Mouse (Mus musculus): ENCODE measurements around the gene Ramac. TPM values are rescaled to one million over a fixed set of nuclear protein-coding genes. Genes with fewer than 3 reads are reported as not detected.
A peak's percentile ranks its signal among the peaks of the same experiment; 100 is the strongest.

Ramac gene
- polyA plus RNA-seq (2015; fragmentation: Nextera tagmentation; extraction: Ambion mirVana): 135 and 145 TPM in 2 replicates

DNA sequence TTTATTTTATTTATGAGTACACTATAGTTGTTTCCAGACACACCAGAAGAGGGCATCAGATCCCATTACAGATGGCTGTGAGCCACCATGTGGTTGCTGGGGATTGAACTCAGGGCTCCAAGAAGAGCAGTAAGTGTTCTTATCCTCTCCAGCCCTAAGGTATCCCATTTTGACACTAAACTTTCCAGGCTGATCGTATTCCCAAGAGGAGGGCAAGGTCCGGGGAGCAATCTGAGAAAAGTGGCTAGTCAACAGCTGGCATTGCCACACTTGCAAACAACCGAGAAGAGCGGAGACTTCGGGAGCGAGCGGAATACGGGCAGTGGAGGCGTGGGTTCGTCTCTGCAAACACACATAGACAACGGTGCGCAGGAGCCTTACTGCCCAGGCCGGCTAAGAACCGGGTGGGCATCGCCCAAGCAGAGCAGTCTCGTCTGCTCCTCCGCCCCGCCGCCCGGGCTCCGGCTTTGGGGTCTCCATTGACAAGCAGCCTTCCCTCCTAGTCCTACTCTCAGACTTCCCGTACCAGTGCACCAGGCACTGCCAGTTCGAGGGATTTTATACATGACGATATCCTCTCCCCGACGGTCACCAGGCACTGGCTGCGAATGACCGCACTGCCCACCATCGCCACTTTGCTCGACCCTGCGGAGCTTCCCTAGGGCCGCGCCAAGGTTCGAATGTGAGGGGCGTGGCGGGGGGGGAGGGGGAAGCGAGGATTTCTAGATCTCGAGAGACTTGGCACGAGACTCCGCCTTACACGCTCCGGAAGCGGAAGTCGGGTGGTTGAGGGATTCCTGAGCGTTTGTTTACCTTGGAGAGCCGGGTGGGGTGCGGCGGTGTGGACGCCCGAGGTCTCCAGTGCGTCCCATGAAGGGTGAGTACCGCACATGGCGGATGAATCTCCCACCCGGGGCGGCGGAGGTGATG lies at the start of gene Ramac:
Ramac (plus strand) TSS at position 746 of the 930 bp plus-strand sequence.
- Histone ChIP-seq H3K27me3 (replicated peaks; ENCODE audit: control insufficient read depth, insufficient read depth, low read length) (no peaks in the 10 kb centered on the region), H3K4me3 (ENCODE audit: low read length) (peak within 1 kb of the TSS; percentile 98), H3K9me3 (ENCODE audit: control insufficient read depth, low read length) (no peaks in the 10 kb centered on the region), H3K4me1 (ENCODE audit: control insufficient read depth, insufficient read depth, low read depth, low read length) (peaks cover 9% of the 10 kb centered on the region), H3K4me2 (ENCODE audit: low read length) (peak within 1 kb of the TSS; percentile 95), H3K9ac (ENCODE audit: low read depth, low read length) (peak within 1 kb of the TSS; percentile 78), H3K36me3 (ENCODE audit: control insufficient read depth, insufficient read depth, low read length) (no peaks in the 10 kb centered on the region), H3K27ac (ENCODE audit: low read depth, low read length) (peak within 1 kb of the TSS; percentile 70)
- ATAC-seq: peak; percentile 97
- under 1% methylated on average over 54 of the region's 56 CpGs for WGBS

DNA sequence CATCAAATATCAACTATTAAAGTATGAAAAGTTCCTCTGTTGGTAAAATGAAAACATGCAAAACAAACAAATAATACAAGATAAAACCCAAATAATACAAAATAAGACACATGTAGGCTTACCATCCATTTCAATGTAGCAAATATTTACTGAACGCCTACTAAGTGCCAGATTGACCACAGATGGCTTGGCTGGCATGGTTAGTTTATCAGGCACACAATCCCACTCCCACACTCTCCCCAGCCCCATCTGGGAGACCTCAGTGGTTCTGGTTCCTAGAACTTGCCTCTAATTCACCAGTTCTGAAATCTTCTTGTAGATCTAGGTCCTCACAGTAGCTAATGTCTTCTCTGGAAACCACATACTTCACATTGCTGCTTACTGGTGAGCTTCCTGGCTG lies 44.1 kb upstream of the Ramac start:
- H3K9me3 ChIP-seq (ENCODE audit: control insufficient read depth, low read length): no peaks in the 10 kb centered on the region
- H3K27ac ChIP-seq (ENCODE audit: low read depth, low read length): no peak overlapping the region
- 83% methylated on average over 1 of the region's 1 CpGs for WGBS
- no peaks in the 10 kb centered on the region for H3K36me3 ChIP-seq (ENCODE audit: control insufficient read depth, insufficient read depth, low read length)
- no peaks in the 10 kb centered on the region for H3K27me3 ChIP-seq (replicated peaks; ENCODE audit: control insufficient read depth, insufficient read depth, low read length)
- H3K4me2 ChIP-seq (ENCODE audit: low read length): no peak overlapping the region
- no peak for ATAC-seq
- no peaks in the 10 kb centered on the region for H3K4me1 ChIP-seq (ENCODE audit: control insufficient read depth, insufficient read depth, low read depth, low read length)
- no peak overlapping the region for H3K4me3 ChIP-seq (ENCODE audit: low read length)
- H3K9ac ChIP-seq (ENCODE audit: low read depth, low read length): no peak overlapping the region

DNA sequence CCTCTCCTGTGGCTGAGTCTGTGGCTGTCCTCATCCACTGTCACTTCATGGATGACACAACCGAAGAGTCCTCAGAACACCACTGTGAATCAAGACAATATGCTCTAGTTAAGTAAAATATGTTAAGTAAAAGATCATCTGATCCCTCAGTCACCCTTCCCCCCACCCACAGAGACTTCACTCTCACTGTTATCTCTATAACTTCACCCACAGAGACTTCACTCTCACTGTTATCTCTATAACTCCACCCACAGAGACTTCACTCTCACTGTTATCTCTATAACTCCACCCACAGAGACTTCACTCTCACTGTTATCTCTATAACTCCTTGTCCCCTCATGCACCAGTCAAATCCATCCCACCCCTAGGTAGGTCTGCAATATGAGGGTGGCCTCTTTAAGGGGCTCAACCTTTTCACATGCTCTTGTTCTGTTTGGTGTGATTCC lies 43.5 kb upstream of the Ramac start:
- H3K4me1 ChIP-seq (ENCODE audit: control insufficient read depth, insufficient read depth, low read depth, low read length): no peaks in the 10 kb centered on the region
- no peak overlapping the region for H3K27ac ChIP-seq (ENCODE audit: low read depth, low read length)
- H3K9me3 ChIP-seq (ENCODE audit: control insufficient read depth, low read length): no peaks in the 10 kb centered on the region
- WGBS: 77% methylated on average over 1 of the region's 1 CpGs
- H3K4me3 ChIP-seq (ENCODE audit: low read length): no peak overlapping the region
- H3K36me3 ChIP-seq (ENCODE audit: control insufficient read depth, insufficient read depth, low read length): no peaks in the 10 kb centered on the region
- H3K9ac ChIP-seq (ENCODE audit: low read depth, low read length): no peak overlapping the region
- ATAC-seq: no peak
- H3K4me2 ChIP-seq (ENCODE audit: low read length): no peak overlapping the region
- no peaks in the 10 kb centered on the region for H3K27me3 ChIP-seq (replicated peaks; ENCODE audit: control insufficient read depth, insufficient read depth, low read length)

DNA sequence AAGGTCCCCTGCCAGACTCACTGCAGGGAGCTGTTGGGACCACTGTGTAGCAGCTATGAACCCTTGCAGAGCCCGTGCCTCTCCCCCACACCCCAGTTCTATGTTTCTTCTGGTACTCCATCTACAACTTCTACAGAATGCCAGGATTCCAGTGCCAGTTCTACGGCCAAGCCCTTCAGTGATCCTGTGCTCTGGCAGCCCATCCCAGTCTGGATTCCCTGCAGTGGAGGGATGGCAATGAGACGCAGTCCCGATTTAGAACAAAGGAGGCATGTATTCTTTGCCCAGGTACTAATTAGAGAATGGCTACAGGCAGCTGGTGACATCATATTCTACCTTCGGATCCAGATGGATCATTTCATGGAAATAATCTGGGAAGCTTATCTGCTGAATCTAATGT lies 41.5 kb upstream of the Ramac start:
- H3K27me3 ChIP-seq (replicated peaks; ENCODE audit: control insufficient read depth, insufficient read depth, low read length): no peaks in the 10 kb centered on the region
- H3K9me3 ChIP-seq (ENCODE audit: control insufficient read depth, low read length): no peaks in the 10 kb centered on the region
- H3K4me1 ChIP-seq (ENCODE audit: control insufficient read depth, insufficient read depth, low read depth, low read length): no peaks in the 10 kb centered on the region
- WGBS: 58% methylated on average over 5 of the region's 5 CpGs
- no peak overlapping the region for H3K27ac ChIP-seq (ENCODE audit: low read depth, low read length)
- ATAC-seq: no peak
- H3K9ac ChIP-seq (ENCODE audit: low read depth, low read length): no peak overlapping the region
- no peak overlapping the region for H3K4me2 ChIP-seq (ENCODE audit: low read length)
- H3K4me3 ChIP-seq (ENCODE audit: low read length): no peak overlapping the region
- no peaks in the 10 kb centered on the region for H3K36me3 ChIP-seq (ENCODE audit: control insufficient read depth, insufficient read depth, low read length)

DNA sequence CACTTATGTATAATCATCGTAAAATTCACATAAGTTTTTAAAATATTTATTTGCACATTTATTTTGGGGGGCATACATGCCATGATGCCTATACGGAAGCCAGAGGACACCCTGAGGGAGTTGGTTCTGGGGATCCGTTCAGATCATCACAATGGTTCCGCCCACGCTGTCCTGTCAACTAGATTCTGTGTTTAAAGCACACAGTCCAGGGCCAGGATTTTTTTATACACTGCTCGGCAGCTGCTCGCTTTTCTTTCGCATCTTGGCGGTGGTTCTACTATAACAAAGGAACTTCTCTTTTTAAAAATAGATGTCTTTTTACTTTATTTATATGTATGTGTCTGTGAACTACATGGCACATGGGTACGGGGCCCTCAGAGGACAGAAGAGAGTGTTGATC lies 38.9 kb upstream of the Ramac start:
- no peak for ATAC-seq
- H3K27ac ChIP-seq (ENCODE audit: low read depth, low read length): no peak overlapping the region
- no peak overlapping the region for H3K4me3 ChIP-seq (ENCODE audit: low read length)
- 92% methylated on average over 10 of the region's 10 CpGs for WGBS
- no peaks in the 10 kb centered on the region for H3K27me3 ChIP-seq (replicated peaks; ENCODE audit: control insufficient read depth, insufficient read depth, low read length)
- H3K4me1 ChIP-seq (ENCODE audit: control insufficient read depth, insufficient read depth, low read depth, low read length): no peaks in the 10 kb centered on the region
- H3K9me3 ChIP-seq (ENCODE audit: control insufficient read depth, low read length): no peaks in the 10 kb centered on the region
- H3K9ac ChIP-seq (ENCODE audit: low read depth, low read length): no peak overlapping the region
- no peak overlapping the region for H3K4me2 ChIP-seq (ENCODE audit: low read length)
- H3K36me3 ChIP-seq (ENCODE audit: control insufficient read depth, insufficient read depth, low read length): no peaks in the 10 kb centered on the region

DNA sequence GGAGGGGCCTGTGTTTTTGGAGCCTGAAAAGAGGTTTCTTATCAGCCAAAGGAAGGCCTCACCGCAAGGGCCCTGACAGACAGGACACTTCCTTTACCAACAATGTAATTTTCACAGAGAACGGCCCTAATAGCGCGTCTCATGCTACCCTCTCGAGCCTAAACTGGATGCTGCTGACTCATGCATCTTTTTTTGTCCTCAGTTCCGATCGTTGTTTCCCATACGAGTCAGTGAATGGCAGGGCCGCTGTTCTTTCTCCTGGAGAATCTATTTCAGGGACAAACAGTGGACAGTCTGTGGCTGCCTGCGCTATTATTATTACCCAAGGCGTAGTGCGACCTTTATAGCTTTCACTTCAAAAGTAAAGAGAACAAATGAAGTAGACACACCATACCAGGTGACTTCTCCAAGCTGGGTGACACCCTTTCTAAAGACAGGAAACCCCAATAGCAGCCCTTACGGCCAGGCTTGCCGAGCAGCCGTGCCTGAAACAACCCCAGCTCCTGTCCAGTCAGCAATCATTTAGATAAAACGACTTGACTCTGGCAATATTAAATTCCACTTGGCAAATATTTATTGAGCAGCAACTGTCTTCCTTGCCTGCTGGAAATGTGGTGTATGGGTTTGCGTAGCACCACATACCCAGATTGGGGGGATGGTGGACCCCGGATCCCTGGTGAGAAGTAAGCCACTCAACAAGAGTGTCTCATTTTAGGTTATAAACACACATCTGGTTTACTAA lies 36.6 kb upstream of the Ramac start:
- no peak overlapping the region for H3K4me3 ChIP-seq (ENCODE audit: low read length)
- no peaks in the 10 kb centered on the region for H3K27me3 ChIP-seq (replicated peaks; ENCODE audit: control insufficient read depth, insufficient read depth, low read length)
- ATAC-seq: no peak
- WGBS: 72% methylated on average over 18 of the region's 18 CpGs
- no peaks in the 10 kb centered on the region for H3K4me1 ChIP-seq (ENCODE audit: control insufficient read depth, insufficient read depth, low read depth, low read length)
- no peak overlapping the region for H3K9ac ChIP-seq (ENCODE audit: low read depth, low read length)
- no peak overlapping the region for H3K27ac ChIP-seq (ENCODE audit: low read depth, low read length)
- no peak overlapping the region for H3K4me2 ChIP-seq (ENCODE audit: low read length)
- no peaks in the 10 kb centered on the region for H3K36me3 ChIP-seq (ENCODE audit: control insufficient read depth, insufficient read depth, low read length)
- no peaks in the 10 kb centered on the region for H3K9me3 ChIP-seq (ENCODE audit: control insufficient read depth, low read length)

DNA sequence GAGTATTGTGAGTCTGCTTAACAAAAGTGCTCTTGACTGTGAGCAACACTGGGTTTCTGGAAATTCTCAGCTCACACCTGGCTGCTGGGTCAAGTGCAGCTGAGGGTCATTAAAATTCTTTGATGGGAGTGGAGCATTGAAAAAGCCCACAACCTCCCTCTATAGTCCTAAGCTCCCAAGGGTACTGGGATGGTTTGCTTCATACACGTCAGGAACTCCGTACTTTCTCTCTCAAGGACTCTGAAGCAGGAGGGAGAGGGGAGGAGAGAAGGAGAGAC lies 36.1 kb upstream of the Ramac start:
- H3K4me3 ChIP-seq (ENCODE audit: low read length): no peak overlapping the region
- no peaks in the 10 kb centered on the region for H3K36me3 ChIP-seq (ENCODE audit: control insufficient read depth, insufficient read depth, low read length)
- WGBS: 74% methylated on average over 2 of the region's 2 CpGs
- H3K9ac ChIP-seq (ENCODE audit: low read depth, low read length): no peak overlapping the region
- H3K9me3 ChIP-seq (ENCODE audit: control insufficient read depth, low read length): no peaks in the 10 kb centered on the region
- H3K27me3 ChIP-seq (replicated peaks; ENCODE audit: control insufficient read depth, insufficient read depth, low read length): no peaks in the 10 kb centered on the region
- no peak overlapping the region for H3K4me2 ChIP-seq (ENCODE audit: low read length)
- H3K4me1 ChIP-seq (ENCODE audit: control insufficient read depth, insufficient read depth, low read depth, low read length): no peaks in the 10 kb centered on the region
- no peak for ATAC-seq
- no peak overlapping the region for H3K27ac ChIP-seq (ENCODE audit: low read depth, low read length)

DNA sequence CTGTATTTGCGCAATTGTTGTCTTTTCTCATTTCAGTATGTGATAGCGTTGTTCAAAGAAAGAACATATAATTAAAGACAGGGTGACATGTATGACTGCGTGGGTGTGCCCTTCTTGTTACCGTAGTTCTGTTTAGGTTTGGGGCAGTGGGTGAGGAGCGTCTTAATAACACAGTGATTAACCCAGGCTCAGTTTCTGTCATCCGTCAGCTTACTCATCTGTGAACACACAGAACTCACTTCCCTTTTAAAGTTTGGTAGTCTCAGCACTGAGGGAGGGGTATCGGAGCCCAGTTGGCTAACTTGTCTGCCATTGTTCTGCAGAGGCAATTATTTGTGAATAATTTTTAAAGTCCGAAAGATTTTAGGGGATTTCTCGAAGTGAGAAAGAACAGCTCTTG lies 35.0 kb upstream of the Ramac start:
- H3K36me3 ChIP-seq (ENCODE audit: control insufficient read depth, insufficient read depth, low read length): no peaks in the 10 kb centered on the region
- no peak overlapping the region for H3K27ac ChIP-seq (ENCODE audit: low read depth, low read length)
- no peaks in the 10 kb centered on the region for H3K27me3 ChIP-seq (replicated peaks; ENCODE audit: control insufficient read depth, insufficient read depth, low read length)
- no peak overlapping the region for H3K9ac ChIP-seq (ENCODE audit: low read depth, low read length)
- 88% methylated on average over 9 of the region's 9 CpGs for WGBS
- H3K4me3 ChIP-seq (ENCODE audit: low read length): no peak overlapping the region
- no peak for ATAC-seq
- no peaks in the 10 kb centered on the region for H3K4me1 ChIP-seq (ENCODE audit: control insufficient read depth, insufficient read depth, low read depth, low read length)
- no peak overlapping the region for H3K4me2 ChIP-seq (ENCODE audit: low read length)
- no peaks in the 10 kb centered on the region for H3K9me3 ChIP-seq (ENCODE audit: control insufficient read depth, low read length)

DNA sequence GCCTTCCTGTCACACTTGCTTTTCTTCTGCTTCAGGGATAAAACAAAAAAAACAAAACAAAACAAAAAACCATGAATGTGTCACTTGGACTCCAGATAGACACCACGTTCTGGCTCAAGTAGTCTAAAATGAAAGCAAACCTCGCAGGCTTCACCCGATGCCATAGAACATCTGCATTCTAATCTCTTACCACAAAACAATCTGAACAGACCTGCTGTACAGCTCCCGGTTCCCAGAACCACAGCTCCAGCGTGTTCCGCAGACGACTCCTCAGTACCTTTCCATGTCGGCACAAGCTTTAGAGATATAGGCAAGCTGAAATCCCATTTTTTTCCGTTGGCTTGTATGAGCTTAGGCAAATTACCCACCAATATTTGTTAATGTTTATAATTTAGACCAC lies 32.9 kb upstream of the Ramac start:
- H3K4me1 ChIP-seq (ENCODE audit: control insufficient read depth, insufficient read depth, low read depth, low read length): no peaks in the 10 kb centered on the region
- no peak for ATAC-seq
- WGBS: 89% methylated on average over 9 of the region's 9 CpGs
- H3K27me3 ChIP-seq (replicated peaks; ENCODE audit: control insufficient read depth, insufficient read depth, low read length): no peaks in the 10 kb centered on the region
- H3K9me3 ChIP-seq (ENCODE audit: control insufficient read depth, low read length): no peaks in the 10 kb centered on the region
- H3K4me3 ChIP-seq (ENCODE audit: low read length): no peak overlapping the region
- no peak overlapping the region for H3K27ac ChIP-seq (ENCODE audit: low read depth, low read length)
- H3K36me3 ChIP-seq (ENCODE audit: control insufficient read depth, insufficient read depth, low read length): no peaks in the 10 kb centered on the region
- H3K4me2 ChIP-seq (ENCODE audit: low read length): no peak overlapping the region
- H3K9ac ChIP-seq (ENCODE audit: low read depth, low read length): no peak overlapping the region

Measured in hindbrain, embryonic 16.5 days (tissue).